Mouse (Mus musculus) G1E (cell line): ENCODE measurements around the gene Polg2. TPM values are rescaled to one million over a fixed set of nuclear protein-coding genes. Genes with fewer than 3 reads are reported as not detected.
A peak's percentile ranks its signal among the peaks of the same experiment; 100 is the strongest.
"Not testable (repeated sequence)": the region's sequence is repeated elsewhere in the genome, so short reads cannot be mapped to it uniquely, and the experiment has no call there.

Experiments
- ATAC-seq: 2 replicates; pipeline ENCODE4 v1.8.0; 2016; ENCODE audit warnings: mild to moderate bottlenecking; ENCODE audit not compliant: insufficient number of reproducible peaks, poor library complexity, low FRiP score, severe bottlenecking; ENCODE audit errors: extremely low read depth
- DNase-seq: peaks from one replicate; pipeline ENCODE4 v3.0.0; 2012; ENCODE audit warnings: low spot score
- H3K27me3 ChIP-seq: 2 replicates; pipeline ENCODE4 v1.6.1; 2012; ENCODE audit warnings: mild to moderate bottlenecking, low read length, inconsistent platforms; ENCODE audit not compliant: insufficient read depth
- H3K36me3 ChIP-seq: replicated peaks from 2 replicates; pipeline ENCODE3; 2012; ENCODE audit warnings: mild to moderate bottlenecking, inconsistent platforms
- H3K4me1 ChIP-seq: 2 replicates; pipeline ENCODE4 v1.6.1; 2012; ENCODE audit warnings: low read depth, low read length, inconsistent platforms, mixed read lengths; ENCODE audit not compliant: insufficient read depth
- H3K4me3 ChIP-seq: 2 replicates; pipeline ENCODE4 v1.5.1; 2012; ENCODE audit warnings: low read depth, mild to moderate bottlenecking, inconsistent platforms, low read length, moderate library complexity, mixed read lengths
- H3K9me3 ChIP-seq: replicated peaks from 2 replicates; pipeline ENCODE4 v1.6.1; 2012; ENCODE audit warnings: inconsistent platforms
- CTCF ChIP-seq: IDR thresholded peaks from 2 replicates; pipeline ENCODE4 v1.5.1; 2012; ENCODE audit warnings: low read depth, low read length, inconsistent platforms, mixed read lengths
- GATA1 ChIP-seq: IDR thresholded peaks from 2 replicates; pipeline ENCODE4 v1.6.1; 2012; ENCODE audit warnings: borderline replicate concordance, low read length, inconsistent platforms, mixed read lengths
- GATA2 ChIP-seq: IDR thresholded peaks from 2 replicates; pipeline ENCODE4 v1.6.1; 2012; ENCODE audit warnings: low read depth, low read length, inconsistent platforms, borderline replicate concordance
- POLR2AphosphoS5 ChIP-seq: IDR thresholded peaks from 2 replicates; pipeline ENCODE4 v1.6.1; 2012; ENCODE audit warnings: low read depth, low read length, inconsistent platforms; ENCODE audit not compliant: insufficient replicate concordance
- TAL1 ChIP-seq: conservative IDR thresholded peaks from 2 replicates; pipeline ENCODE4 v1.6.1; 2012; ENCODE audit warnings: low read depth, low read length, inconsistent platforms, mixed read lengths
- polyA plus RNA-seq: library from polyadenylated mRNA; stranded (reverse); fragments of >175 nt; gene quantifications from 2 replicates; pipeline ENCODE4 v1.2.3, GENCODE M21; 2012
- total RNA-seq, 2 experiments: library from RNA; stranded (forward) in 1 of 2; stranded (reverse) in 1 of 2; fragments of 200-1000 nt in 1 of 2; fragments of >200 nt in 1 of 2; fragmentation: Nextera tagmentation in 1 of 2; gene quantifications; 2 replicates each; pipeline ENCODE4 v1.2.3; 2014 to 2017

Gene Polg2
- total and polyA plus RNA-seq, 3 experiments: 2.7 to 10.3 (median 8.5) TPM

DNA sequence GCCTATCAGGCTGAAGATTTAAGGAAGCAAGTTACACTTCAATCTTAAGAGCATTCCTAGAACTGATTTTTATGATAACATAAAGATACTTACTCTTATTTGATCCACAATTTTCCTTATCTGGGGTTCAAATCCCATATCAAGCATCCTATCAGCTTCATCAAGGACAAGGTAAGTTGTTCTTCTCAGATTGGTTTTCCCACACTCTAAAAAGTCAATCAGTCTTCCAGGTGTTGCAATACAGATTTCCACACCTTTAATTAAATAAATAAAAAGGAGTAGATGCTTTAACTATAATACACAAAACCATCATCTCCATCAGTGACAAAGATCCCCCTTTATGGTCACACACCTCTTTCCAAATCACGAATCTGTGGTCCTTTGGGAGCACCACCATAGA, 5.7 kb upstream of the Polg2 start:
- ATAC-seq: no peak
- Histone ChIP-seq H3K4me3 (no peak overlapping the region), H3K36me3 (peaks cover 61% of the 10 kb centered on the region), H3K9me3 (no peaks in the 10 kb centered on the region), H3K4me1 (peaks cover 40% of the 10 kb centered on the region), H3K27me3 (no peaks in the 10 kb centered on the region)
- no peak for DNase-seq
- no peak for TF ChIP-seq GATA1
- no peak for TF ChIP-seq POLR2AphosphoS5
- TF ChIP-seq GATA2: no peak
- no peak for TF ChIP-seq CTCF
- no peak for TF ChIP-seq TAL1

DNA sequence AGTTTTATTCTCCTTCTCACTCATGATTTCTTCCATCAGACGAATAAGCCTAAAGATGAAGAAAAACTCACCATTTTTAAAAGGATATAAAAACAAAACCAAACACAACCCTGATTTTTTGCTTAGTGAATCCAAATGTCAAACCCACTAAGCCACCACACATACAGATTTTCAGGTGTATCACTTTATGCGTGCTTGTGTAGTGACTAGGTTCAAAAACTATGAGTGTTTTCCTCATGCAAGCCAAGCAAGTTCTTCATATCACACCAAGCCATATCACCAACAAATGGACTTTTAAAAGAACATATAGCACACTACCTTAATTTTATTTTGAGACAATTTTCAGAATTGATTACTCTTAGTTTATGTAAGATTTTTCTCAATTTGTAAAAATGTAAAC, 5.1 kb upstream of the Polg2 start:
- no peak for DNase-seq
- ATAC-seq: no peak
- Histone ChIP-seq H3K4me3 (no peak overlapping the region), H3K36me3 (peaks cover 66% of the 10 kb centered on the region), H3K4me1 (peaks cover 46% of the 10 kb centered on the region), H3K9me3 (no peaks in the 10 kb centered on the region), H3K27me3 (no peaks in the 10 kb centered on the region)
- TF ChIP-seq TAL1 (no peak), GATA1 (no peak), POLR2AphosphoS5 (no peak), CTCF (no peak), GATA2 (no peak)

DNA sequence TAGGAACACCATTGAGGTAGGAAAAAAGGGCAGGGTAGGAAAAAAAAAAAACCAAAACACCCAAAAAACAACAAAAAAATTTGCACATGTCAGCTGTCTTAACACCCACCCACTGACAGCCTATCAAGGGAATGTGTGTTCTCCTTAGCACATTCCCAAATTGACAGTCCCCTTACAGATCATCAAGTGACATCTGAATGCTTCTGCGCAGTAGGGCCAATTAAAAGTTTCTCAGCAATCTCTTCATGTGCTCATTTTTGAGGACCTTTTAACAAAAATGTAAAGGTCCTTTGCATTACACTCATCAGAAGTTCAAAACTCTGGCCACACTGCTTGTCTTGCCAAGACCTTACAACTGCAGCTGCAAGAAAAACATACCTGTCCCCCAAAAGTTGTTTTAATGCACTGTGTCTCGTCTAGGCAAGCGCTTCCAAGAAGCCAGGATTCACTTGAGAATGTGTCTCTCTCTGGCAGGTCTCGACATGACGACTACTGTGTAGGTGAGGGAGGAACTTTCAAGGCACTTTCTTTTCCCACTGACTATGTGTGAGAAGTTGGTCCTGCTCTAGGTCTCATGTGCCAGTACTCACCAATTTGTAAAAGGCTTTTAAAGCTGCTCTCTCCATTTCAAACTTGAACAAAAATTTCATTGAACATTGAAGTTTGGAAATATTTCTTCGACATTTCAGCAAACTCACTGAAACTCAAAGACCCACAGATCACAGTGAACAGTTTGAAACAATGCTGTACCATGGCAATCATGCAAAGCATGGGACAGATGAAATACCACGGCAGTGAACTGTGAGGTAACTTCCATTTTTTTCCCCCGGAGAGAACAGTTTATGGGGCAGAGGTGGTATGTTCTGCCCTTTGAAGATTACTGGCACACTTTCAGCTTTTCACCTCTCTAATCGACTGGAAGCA, 3.8 kb upstream of the Polg2 start:
- Histone ChIP-seq H3K4me3 (no peak overlapping the region; the same call in 1 of the 2 replicates), H3K36me3 (peaks cover 66% of the 10 kb centered on the region)

DNA sequence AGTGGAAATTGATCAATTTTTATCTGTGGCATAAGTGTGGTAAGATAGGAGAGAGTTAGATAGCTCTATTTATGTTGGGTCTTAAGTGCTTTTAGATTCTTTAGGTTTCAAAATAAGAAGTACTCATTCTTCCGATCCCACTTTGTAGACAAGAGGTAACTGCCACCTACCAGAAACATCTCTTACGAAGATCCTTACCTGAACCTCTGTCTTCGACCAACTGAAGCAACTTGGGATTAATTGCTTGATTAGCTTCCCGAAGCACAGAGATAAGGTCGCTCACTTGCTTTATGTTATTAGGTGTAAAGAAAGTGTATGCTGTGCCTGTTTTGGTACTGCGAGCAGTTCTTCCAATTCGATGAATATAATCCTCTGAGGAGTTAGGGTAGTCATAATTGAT, 2.9 kb upstream of the Polg2 start:
- not testable (repeated sequence) for H3K9me3 ChIP-seq, H3K27me3 ChIP-seq, H3K4me3 ChIP-seq, ATAC-seq, DNase-seq
- Histone ChIP-seq H3K36me3 (peaks cover 65% of the 10 kb centered on the region), H3K4me1 (peaks cover 53% of the 10 kb centered on the region)

More for the DNA sequence above, 3.8 kb upstream of the Polg2 start:
- no peaks in the 10 kb centered on the region for H3K9me3 ChIP-seq
- ATAC-seq (no peak), DNase-seq (no peak)
- no peaks in the 10 kb centered on the region for H3K27me3 ChIP-seq
- peaks cover 46% of the 10 kb centered on the region for H3K4me1 ChIP-seq
- no peak for TF ChIP-seq CTCF
- no peak for TF ChIP-seq TAL1
- no peak; the same call in 1 of the 2 replicates for TF ChIP-seq POLR2AphosphoS5
- TF ChIP-seq GATA2: no peak
- no peak for TF ChIP-seq GATA1

DNA sequence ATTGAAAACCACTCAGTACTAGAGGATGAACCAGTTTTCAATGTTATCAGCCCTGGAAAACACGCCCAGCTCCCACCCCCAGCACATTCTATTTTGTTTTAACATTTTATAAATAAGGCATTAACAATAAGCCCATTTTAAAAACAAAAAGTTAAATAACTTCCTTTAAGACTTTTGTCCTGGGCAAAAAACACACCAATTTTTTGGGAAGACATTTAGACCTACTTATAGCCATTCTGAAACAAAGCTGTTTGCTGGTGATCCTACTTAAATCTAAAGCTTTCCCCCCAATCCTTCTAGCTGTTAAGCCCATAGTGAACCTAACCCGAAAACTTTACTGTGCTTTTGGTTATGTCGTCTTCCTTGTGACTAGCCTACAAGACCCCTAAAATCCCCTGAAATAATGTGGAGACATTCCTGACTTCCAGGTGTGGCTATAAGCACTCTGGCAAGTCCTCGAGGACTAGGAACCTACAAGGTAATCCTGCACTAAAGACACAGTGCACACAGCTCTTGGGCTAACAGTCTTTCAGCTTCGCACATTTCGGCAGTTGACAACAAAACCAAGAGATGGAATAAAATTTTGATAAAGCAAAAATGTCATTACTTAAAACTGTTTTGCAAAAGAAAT, 1.4 kb upstream of the Polg2 start:
- Histone ChIP-seq H3K9me3 (no peaks in the 10 kb centered on the region), H3K4me1 (peaks cover 48% of the 10 kb centered on the region), H3K27me3 (no peaks in the 10 kb centered on the region), H3K36me3 (peaks cover 67% of the 10 kb centered on the region), H3K4me3 (no peak overlapping the region)
- DNase-seq (no peak), ATAC-seq (no peak)
- TF ChIP-seq CTCF (no peak), POLR2AphosphoS5 (no peak), TAL1 (no peak)

DNA sequence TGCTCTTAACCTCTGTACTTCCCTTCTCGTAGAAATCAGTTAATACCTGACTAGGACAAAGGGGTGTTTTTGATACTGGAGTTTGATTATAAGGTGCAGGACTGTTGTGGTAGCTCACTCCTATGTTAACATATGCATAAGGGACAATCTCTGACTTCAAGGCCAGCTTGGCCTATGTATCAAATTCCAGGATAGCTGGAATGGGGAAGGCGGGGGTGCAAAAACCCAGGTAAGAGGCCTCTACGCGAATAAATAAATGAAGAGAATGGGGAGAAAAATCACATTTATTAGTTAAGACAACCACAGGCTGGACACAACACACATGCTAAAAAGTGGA, 720 bp upstream of the Polg2 start:
- DNase-seq (no peak), ATAC-seq (no peak)
- Histone ChIP-seq H3K36me3 (peaks cover 67% of the 10 kb centered on the region), H3K9me3 (no peaks in the 10 kb centered on the region), H3K4me1 (peaks cover 43% of the 10 kb centered on the region), H3K4me3 (peak overlapping the region; percentile 91; the same call in 1 of the 2 replicates), H3K27me3 (no peaks in the 10 kb centered on the region)
- TF ChIP-seq GATA2 (no peak), GATA1 (no peak), TAL1 (no peak), POLR2AphosphoS5 (no peak), CTCF (no peak)
